Mouse (Mus musculus) embryonic fibroblast, embryonic 13.5 days (primary cell): ENCODE data around the gene Olfr360. TPM values are rescaled to one million over a fixed set of nuclear protein-coding genes. Genes with fewer than 3 reads are reported as not detected.
"Not testable (repeated sequence)": the region's sequence is repeated elsewhere in the genome, so short reads cannot be mapped to it uniquely, and the experiment has no call there.

Experiments used
- H3K27ac ChIP-seq: 2 replicates; pipeline ENCODE4 v1.5.1; 2012; ENCODE audit warnings: low read length, control low read depth, inconsistent platforms; ENCODE audit not compliant: insufficient read depth
- H3K4me1 ChIP-seq: 2 replicates; pipeline ENCODE4 v1.6.1; 2011; ENCODE audit warnings: low read length; ENCODE audit not compliant: control insufficient read depth, insufficient read depth
- H3K4me3 ChIP-seq: 2 replicates; pipeline ENCODE4 v1.5.1; 2011; ENCODE audit warnings: mild to moderate bottlenecking, control low read depth, low read length; ENCODE audit not compliant: insufficient read depth
- CTCF ChIP-seq: IDR thresholded peaks from 2 replicates; pipeline ENCODE4 v1.5.1; 2011; ENCODE audit warnings: mild to moderate bottlenecking, control low read depth, low read length, moderate library complexity, borderline replicate concordance; ENCODE audit not compliant: insufficient read depth
- POLR2A ChIP-seq: IDR thresholded peaks from 2 replicates; pipeline ENCODE4 v1.6.1; 2011; ENCODE audit warnings: low read depth, mild to moderate bottlenecking, control low read depth, low read length, moderate library complexity
- polyA plus RNA-seq: library from polyadenylated mRNA; stranded (reverse); fragments of >200 nt; gene quantifications from 2 replicates; pipeline ENCODE4 v1.2.4, GENCODE M21; 2011; ENCODE audit warnings: low read depth; ENCODE audit not compliant: missing spikeins, insufficient read length

Olfr360 gene
- polyA plus RNA-seq, result not detected in 2 replicates

GRCm38 (mm10) chr2:37065446-37065845, at the start of gene Olfr360:
Gene Olfr360 (plus strand): TSS chr2:37065746.
- Histone ChIP-seq H3K4me3 (no peak within 1 kb of the TSS), H3K27ac (no peak within 1 kb of the TSS), H3K4me1 (no peaks in the 10 kb centered on the region)
- TF ChIP-seq CTCF, result no peak
- TF ChIP-seq POLR2A, result no peak

GRCm38 (mm10) chr2:37089190-37089589, 23.6 kb downstream of the Olfr360 start, which contains the start of gene Olfr361:
Gene Olfr361 (minus strand): TSS chr2:37089290.
- not testable (repeated sequence) for H3K4me3 ChIP-seq, H3K4me1 ChIP-seq, H3K27ac ChIP-seq

DNA sequence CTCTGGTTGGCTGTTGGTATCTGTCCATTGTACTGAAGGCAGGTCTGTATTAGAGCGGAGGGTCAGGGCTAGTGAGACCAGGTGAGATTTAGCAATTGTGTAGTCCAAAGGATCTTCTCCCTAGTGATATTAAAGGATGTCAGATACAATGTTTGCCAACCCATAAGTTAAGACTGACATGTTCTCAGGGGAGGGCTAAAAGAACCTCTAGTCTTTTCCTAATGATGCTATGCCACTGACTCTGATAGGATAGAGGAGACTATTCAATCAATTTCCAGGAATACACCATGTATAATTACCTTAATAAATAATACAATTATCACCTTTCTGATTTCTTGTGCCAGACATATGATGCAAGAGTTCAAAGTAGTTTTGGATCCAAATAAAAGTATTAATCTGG, 52.3 kb downstream of the Olfr360 start, which contains the start of gene Olfr362:
TSS of gene Olfr362 (minus strand) at position 101 of the 400 bp plus-strand sequence.
- H3K4me3 ChIP-seq, result no peak within 1 kb of the TSS
- H3K4me1 ChIP-seq, result no peaks in the 10 kb centered on the region
- H3K27ac ChIP-seq, result no peak within 1 kb of the TSS
- TF ChIP-seq CTCF, result no peak
- no peak for TF ChIP-seq POLR2A

Other genes with a start within 250 kb of the Olfr360 start
- gene Olfr3, start 248.7 kb upstream of the Olfr360 start, polyA plus RNA-seq, result not detected in 2 replicates
- gene Olfr350, start 219.4 kb upstream of the Olfr360 start, polyA plus RNA-seq, result not detected in 2 replicates
- gene Olfr351, start 203.1 kb upstream of the Olfr360 start, polyA plus RNA-seq, result not detected in 2 replicates
- 0.21 TPM in 1 of 2 replicates, not detected in the other for gene Olfr352, start 197.3 kb upstream of the Olfr360 start, polyA plus RNA-seq
- not detected in 2 replicates for gene Olfr353, start 172.8 kb upstream of the Olfr360 start, polyA plus RNA-seq
- gene Olfr354, start 160.1 kb upstream of the Olfr360 start, polyA plus RNA-seq, result not detected in 2 replicates
- gene Olfr355, start 136.8 kb upstream of the Olfr360 start, polyA plus RNA-seq, result not detected in 2 replicates
- gene Olfr356, start 128.6 kb upstream of the Olfr360 start, polyA plus RNA-seq, result not detected in 2 replicates
- not detected in 2 replicates for gene Olfr357, start 71.9 kb upstream of the Olfr360 start, polyA plus RNA-seq
- not detected in 2 replicates for gene Olfr358, start 56.4 kb upstream of the Olfr360 start, polyA plus RNA-seq
- gene Olfr361, start 23.5 kb downstream of the Olfr360 start, polyA plus RNA-seq, result not detected in 2 replicates
- gene Olfr362, start 52.2 kb downstream of the Olfr360 start, polyA plus RNA-seq, result not detected in 2 replicates
- gene Olfr364-ps1, start 73.6 kb downstream of the Olfr360 start, polyA plus RNA-seq, result not detected in 2 replicates
- not detected in 2 replicates for gene Olfr365, start 122.5 kb downstream of the Olfr360 start, polyA plus RNA-seq
- gene Olfr366, start 145.8 kb downstream of the Olfr360 start, polyA plus RNA-seq, result 0.12 TPM in 1 of 2 replicates, not detected in the other